12 mouse cellular contexts compared by ENCODE assay signal in genomic region chr6:52036077-52036476, GRCm38 (mm10). TPM values are rescaled to one million over a fixed set of nuclear protein-coding genes. Genes with fewer than 3 reads are reported as not detected.
DNase-seq lines count a peak whose midpoint lies in the region; TF ChIP-seq lines count a peak whose summit lies in the region.
"Had no signal": no experiment of that assay in that cellular context is flagged by ENCODE, and none has a peak within 500 bp of the region (broad histone marks: within the 10 kb centered on the region; RNA-seq: fewer than 3 reads in every experiment).

No protein-coding gene starts in this region.

- TF ChIP-seq CTCF in kidney, adult 2 months (conservative IDR thresholded peaks at IDR 0.05; ENCODE audit: insufficient read depth, insufficient read length, low read depth, low read length): peak; percentile 57

- peak overlapping the region; percentile 2; the same call in 1 of the 2 replicates for H3K9ac ChIP-seq in ES-E14 (ENCODE audit: insufficient read depth, low read depth, low read length, poor library complexity, severe bottlenecking)
- H3K9ac ChIP-seq: heart, embryonic 13.5 days; limb, embryonic 12.5 days; midbrain, embryonic 15.5 days; stomach, embryonic 15.5 days had no signal

- H3K4me3 ChIP-seq in kidney, adult 2 months (ENCODE audit: insufficient read depth, low read depth, low read length): no peak overlapping the region
- no peak overlapping the region for H3K4me3 ChIP-seq in ES-E14 (ENCODE audit: insufficient read depth in 1 of 2, low read depth in 1 of 2, low read length in 2 of 2, poor library complexity in 1 of 2, severe bottlenecking in 1 of 2)
- no peak overlapping the region for H3K4me3 ChIP-seq in hindbrain, embryonic 10.5 days
- H3K4me3 ChIP-seq: heart, embryonic 13.5 days; limb, embryonic 12.5 days; midbrain, embryonic 15.5 days; stomach, embryonic 15.5 days had no signal

- no peaks in the 10 kb centered on the region for H3K27me3 ChIP-seq in kidney, adult 2 months (replicated peaks; ENCODE audit: control insufficient read depth, insufficient read depth, low read length)
- H3K27me3 ChIP-seq in hindbrain, embryonic 10.5 days (ENCODE audit: insufficient read depth, poor library complexity, severe bottlenecking): no peaks in the 10 kb centered on the region
- H3K27me3 ChIP-seq: heart, embryonic 13.5 days; limb, embryonic 12.5 days; midbrain, embryonic 15.5 days; stomach, embryonic 15.5 days had no signal

- H3K27ac ChIP-seq in kidney, adult 2 months (ENCODE audit: insufficient read depth, low read depth, low read length): no peak overlapping the region
- peak overlapping the region; percentile 56 for H3K27ac ChIP-seq in ES-E14 (ENCODE audit: insufficient read depth, low read depth, low read length, poor library complexity, severe bottlenecking)
- no peak overlapping the region for H3K27ac ChIP-seq in hindbrain, embryonic 10.5 days
- H3K27ac ChIP-seq: heart, embryonic 13.5 days; limb, embryonic 12.5 days; midbrain, embryonic 15.5 days; stomach, embryonic 15.5 days had no signal

- no peaks in the 10 kb centered on the region for H3K9me3 ChIP-seq in ES-E14 (ENCODE audit: control insufficient read depth, insufficient read depth, low read depth, low read length)
- H3K9me3 ChIP-seq in hindbrain, embryonic 10.5 days: peaks cover 4% of the 10 kb centered on the region; the same call in 1 of the 2 replicates
- H3K9me3 ChIP-seq: midbrain, embryonic 15.5 days; stomach, embryonic 15.5 days had no signal

- no peaks in the 10 kb centered on the region for H3K4me1 ChIP-seq in kidney, adult 2 months (ENCODE audit: control insufficient read depth, insufficient read depth, low read length)
- peaks cover 5 to 10% of the 10 kb centered on the region in 2 experiments; a peak in 3 of 4 replicates for H3K4me1 ChIP-seq in ES-E14 (ENCODE audit: control insufficient read depth in 2 of 2, insufficient read depth in 2 of 2, low read length in 2 of 2, poor library complexity in 1 of 2)
- peaks cover 4% of the 10 kb centered on the region; the same call in 1 of the 2 replicates for H3K4me1 ChIP-seq in hindbrain, embryonic 10.5 days (replicated peaks)
- H3K4me1 ChIP-seq: heart, embryonic 13.5 days; midbrain, embryonic 15.5 days; stomach, embryonic 15.5 days had no signal

- DNase-seq in kidney, adult 2 months: no peak
- no peak for DNase-seq in kidney, adult 11 months
- DNase-seq in A20 (ENCODE audit: low read depth, low spot score) (peak; percentile 58), ES-E14 (ENCODE audit: low read depth, low spot score) (peak; percentile 77)
- peak; percentile 20 for DNase-seq in lung, postnatal 14 days
- no peak for DNase-seq in embryo, embryonic 10.5 days (ENCODE audit: low spot score)
- no peak for DNase-seq in hindbrain, embryonic 10.5 days (ENCODE audit: low spot score)
- DNase-seq: adrenal gland, adult 8-10 months had no signal

- no peak for TF ChIP-seq POLR2A in kidney, adult 2 months (IDR thresholded peaks at IDR 0.05; ENCODE audit: low read depth, low read length)

- H3K36me3 ChIP-seq in kidney, adult 2 months (ENCODE audit: control insufficient read depth, insufficient read depth, low read length): no peaks in the 10 kb centered on the region
- H3K36me3 ChIP-seq in ES-E14 (ENCODE audit: control insufficient read depth, insufficient read depth, low read length, poor library complexity, severe bottlenecking): no peaks in the 10 kb centered on the region
- H3K36me3 ChIP-seq in hindbrain, embryonic 10.5 days: no peaks in the 10 kb centered on the region
- H3K36me3 ChIP-seq: heart, embryonic 13.5 days; limb, embryonic 12.5 days; midbrain, embryonic 15.5 days; stomach, embryonic 15.5 days had no signal

- WGBS in kidney, adult 2 months: 92% methylated on average over 4 of the region's 4 CpGs
- 81% methylated on average over 4 of the region's 4 CpGs for WGBS in hindbrain, embryonic 10.5 days

- in situ Hi-C loops in ES-E14 (cut with MboI; ENCODE audit: low sequenced_read_pairs in 2 of 2, unreplicated experiment in 2 of 2): no loop called here

TF ChIP-seq in ES-E14, 5 proteins besides CTCF, POLR2A, EP300 and RAD21:
- TF ChIP-seq CHD2 (IDR thresholded peaks at IDR 0.05; ENCODE audit: low read depth, low read length) (no peak), ZNF384 (IDR thresholded peaks at IDR 0.05; ENCODE audit: low read depth, low read length) (no peak), ZC3H11A (IDR thresholded peaks at IDR 0.05; ENCODE audit: borderline replicate concordance, low read depth, low read length) (peak; percentile 79), MAFK (IDR thresholded peaks at IDR 0.05; ENCODE audit: insufficient read depth, low read depth, low read length) (peak; percentile 99), HCFC1 (IDR thresholded peaks at IDR 0.05; ENCODE audit: borderline replicate concordance, insufficient read depth, low read length) (peak; percentile 56; the same call in 1 of the 2 replicates)
TF ChIP-seq in ES-E14: peak in this region for 3.

RNA-seq across cellular contexts. Expression of gene Skap2, which starts 23.7 kb away (rescaled TPM):
- 12.4 and 22.2 TPM in 2 replicates for polyA plus RNA-seq in kidney, adult 2 months (2012; rRNA removed)
- 19.6 and 25.1 TPM in 2 replicates for total RNA-seq in ES-E14 (2012; rRNA removed)
- polyA plus RNA-seq in hindbrain, embryonic 10.5 days (2016; fragmentation: Nextera tagmentation; extraction: Ambion mirVana): 14.5 and 18.1 TPM in 2 replicates

Comparison
In these comparisons a context has a peak if more than half of its experiments do, and no peak if none do; other contexts are left out.
1. DNase-seq: peak in A20 (single experiment), ES-E14 (single experiment) and lung, postnatal 14 days (single experiment); none in kidney, adult 2 months (single experiment), kidney, adult 11 months (single experiment), embryo, embryonic 10.5 days (single experiment) and hindbrain, embryonic 10.5 days (single experiment).